Mouse (Mus musculus) testis, postnatal 10 days (tissue): ENCODE measurements around the gene Plac8.

Experiments used
- DNase-seq: peaks from one replicate; pipeline ENCODE4 v3.0.0; 2021; ENCODE audit warnings: low spot score

Plac8 gene

DNA sequence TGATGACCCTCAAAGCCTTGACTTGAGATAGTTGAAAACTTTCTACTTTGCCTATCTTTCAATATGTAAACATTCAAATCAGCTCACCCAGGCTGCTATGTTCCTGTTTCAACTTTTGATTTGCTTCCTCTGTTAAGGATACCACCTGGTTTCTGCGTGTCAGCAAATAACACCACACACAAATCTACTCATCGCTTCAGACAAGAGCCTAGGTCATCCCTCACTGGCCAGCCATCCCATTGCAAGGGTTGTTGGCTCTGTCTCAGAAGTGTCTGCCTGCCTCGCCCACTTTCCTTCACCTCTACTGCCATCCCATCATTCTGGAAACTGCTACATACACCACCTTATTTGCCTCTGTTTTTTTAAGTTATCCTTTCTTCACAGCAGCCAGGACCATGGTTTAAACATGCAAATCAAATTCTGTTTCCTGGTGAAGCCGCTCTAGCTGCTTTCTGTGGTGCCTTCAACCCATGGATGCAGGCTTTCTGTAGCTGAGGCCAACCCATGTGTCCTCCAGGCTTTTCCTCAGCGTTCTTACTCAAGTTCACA, 6.9 kb upstream of the Plac8 start:
- DNase-seq = no peak

DNA sequence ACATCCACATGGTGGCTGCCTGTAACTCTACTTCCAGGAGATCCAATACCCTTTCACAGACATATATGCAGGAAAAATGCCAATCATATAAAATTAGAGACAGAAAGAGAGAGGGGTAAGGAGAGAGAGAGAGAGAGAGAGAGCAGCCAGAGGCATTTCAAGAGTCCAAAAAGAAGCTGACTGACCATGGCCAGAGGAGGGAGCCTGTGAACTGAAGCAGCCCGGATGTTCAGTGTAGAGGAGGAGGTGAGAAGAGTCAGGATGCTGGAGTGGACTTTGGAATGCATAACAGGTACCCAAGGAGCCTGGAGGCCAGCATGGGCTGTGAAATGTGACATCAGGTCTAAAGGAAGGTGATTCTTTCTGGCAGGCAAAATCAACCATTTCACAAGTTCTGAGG, 2.7 kb upstream of the Plac8 start:
- DNase-seq = no peak

DNA sequence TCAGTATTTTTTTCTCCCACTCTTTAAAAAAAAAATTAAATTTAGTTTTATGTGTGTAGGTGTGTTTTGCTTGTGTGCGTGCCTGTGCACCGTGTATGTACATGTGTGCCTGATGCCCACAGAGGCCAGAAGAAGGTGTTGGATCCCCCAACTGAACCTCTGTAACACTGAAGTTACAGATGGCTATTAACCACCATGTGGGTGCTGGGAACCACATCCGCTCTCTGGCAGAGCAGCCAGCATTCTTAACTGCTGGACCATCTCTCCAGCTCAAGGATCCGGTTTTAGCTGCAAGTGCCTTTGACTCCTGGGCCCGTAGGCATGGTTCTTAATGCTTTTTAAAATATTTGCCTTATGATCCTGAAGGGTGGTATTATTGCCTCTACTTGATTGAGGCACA, 1.2 kb upstream of the Plac8 start:
- DNase-seq = no peak

DNA sequence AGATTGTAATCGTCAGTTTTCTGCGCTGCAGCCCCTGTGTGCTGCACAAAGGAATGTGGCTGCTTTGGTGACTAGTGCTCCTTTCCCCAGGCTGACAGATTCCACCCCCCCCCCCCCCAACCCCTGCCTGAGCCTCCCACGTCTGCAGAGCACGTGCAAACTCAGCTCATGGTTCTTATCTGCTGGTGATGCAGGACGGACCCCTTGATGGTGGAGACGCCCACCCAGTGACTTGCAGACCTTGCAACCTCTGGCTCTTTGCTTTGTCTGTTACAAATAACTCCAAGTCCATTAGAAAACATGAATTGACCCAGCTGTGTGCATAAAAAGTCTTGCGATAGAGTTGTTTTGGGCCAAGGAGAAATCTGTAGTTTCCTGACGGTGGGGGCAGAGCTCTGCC, 1.3 kb downstream of the Plac8 start:
- no peak for DNase-seq

DNA sequence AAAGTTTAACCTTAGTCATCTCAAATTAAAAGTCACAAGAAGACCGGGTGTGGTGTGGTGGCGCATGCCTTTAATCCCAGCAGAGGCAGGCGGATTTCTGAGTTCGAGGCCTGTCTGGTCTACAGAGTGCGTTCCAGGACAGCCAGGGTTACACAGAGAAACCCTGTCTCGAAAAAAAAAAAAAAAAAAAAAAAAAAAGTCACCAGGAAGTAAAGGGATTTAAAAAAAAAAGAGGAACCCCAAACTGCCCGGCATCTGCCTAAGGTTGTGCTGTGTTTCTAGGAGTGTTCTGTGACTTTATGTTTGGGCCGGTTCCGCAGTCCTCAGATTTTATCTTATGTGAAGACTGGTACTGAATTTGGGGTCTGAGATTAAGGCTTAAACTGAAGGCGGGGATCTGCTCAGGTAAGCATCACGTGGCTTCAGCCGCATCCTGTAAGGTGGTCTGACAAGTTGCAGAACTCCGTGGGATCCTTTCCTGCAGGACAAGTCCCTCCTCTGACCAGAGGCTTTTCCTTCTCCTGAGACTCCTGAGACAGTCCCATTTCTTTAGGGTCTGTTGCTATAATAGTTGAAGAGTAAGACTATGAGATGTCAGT, 1.9 kb downstream of the Plac8 start:
- DNase-seq = no peak

DNA sequence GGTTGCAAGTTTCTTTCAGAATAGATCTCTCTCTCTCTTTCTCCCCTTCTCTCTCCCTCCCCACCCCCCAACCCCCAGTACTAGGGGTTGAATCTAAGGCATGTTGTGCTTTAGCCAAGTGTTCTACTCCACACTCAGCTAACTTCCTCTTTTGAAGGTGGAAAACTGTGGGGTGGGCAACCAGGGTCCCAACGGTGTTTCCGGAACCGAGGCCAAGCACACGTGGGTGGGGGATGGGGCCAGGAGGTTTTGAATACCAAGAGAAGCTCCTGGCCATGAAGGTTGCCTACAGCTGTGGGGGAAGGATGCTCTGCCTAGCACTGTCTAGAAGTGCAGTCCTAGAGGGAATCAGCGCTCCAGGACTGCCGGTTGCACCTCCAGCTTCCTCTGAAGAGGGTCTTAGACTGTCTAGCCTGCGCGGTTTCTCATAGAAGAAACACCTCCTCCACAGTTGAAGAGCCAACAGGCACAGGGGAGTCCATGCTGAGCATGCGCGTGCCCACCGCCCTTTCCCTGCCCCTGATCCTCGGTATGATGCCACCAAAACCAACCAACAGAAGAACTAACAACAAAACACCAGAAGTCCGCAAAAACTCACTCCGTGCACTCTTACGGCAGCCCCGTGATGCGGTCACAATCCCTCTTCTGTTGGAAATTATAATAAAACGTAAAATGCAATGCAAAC, 2.7 kb downstream of the Plac8 start:
- DNase-seq = no peak

DNA sequence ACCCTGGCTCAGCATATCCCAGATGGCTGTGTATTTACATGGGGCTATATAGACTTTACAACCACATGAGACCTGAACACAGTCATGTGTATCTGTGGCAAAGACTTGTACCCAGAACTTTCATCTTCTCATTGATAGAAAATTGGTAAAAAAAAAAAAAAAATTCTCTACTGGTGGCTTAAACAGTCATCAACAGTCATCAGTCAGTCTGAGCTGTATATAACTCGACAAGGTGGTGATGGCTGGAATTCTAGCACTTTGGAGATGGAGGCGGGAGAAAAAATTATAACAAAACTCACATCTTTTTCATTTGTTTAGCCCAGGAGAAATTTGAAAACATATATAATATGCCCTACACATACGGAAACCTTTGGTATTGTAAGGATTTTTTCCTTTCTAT, 3.2 kb downstream of the Plac8 start:
- DNase-seq = no peak

DNA sequence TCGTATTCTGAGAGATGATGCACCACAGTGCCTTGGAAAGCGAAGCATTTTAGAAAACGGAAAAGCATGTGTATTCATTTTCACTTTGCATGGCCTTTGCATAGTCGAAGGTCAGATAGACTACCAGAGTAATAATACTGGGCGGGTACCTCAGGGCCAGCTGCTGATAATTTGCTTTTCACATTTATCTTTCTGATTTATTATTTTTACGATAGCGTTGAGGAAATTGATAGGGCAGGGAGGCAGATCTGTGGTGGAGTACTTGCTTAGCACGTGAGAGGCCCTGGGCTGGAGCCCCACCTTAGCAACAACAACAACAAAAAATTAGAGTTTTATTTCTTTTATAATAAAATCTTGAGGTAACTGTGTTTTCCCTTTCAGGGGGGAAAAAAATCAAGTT, 3.9 kb downstream of the Plac8 start:
- DNase-seq = no peak

DNA sequence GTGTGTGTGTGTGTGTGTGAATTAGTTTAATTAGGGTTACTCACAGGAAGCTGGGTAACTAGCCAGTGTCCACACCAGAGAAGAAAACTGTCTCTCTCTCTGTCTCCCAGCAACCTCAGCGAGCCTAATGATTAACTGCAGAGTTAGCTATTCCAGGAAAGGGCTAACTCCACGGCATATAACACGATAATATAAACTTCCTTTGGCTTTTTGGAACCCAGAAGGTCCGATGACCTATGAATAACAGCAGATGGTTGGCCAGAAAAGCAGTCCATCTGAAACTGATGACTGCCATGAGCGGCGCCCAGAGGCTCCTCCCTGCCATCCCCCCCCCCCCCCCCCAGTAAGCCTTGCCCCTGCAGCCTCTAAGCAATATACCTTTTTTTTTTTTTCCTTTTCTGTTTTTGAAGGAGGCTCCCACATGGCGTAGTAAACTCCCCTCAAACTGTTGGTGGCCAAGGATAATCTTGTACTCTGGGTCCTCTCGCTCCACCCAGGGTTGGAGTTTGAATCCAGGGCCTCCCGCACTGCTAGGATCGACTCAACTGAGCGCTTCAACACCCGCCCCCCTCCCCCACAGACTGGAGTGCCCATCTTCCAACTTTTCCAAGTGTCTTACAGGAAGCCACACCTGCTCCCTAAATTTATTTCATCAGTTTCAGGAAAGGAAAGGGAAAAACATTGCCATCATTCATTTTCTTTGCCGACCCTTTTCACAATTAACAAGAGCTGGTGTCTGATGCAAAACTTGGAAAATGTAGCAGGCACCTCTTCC, 4.6 kb downstream of the Plac8 start:
- DNase-seq = no peak

DNA sequence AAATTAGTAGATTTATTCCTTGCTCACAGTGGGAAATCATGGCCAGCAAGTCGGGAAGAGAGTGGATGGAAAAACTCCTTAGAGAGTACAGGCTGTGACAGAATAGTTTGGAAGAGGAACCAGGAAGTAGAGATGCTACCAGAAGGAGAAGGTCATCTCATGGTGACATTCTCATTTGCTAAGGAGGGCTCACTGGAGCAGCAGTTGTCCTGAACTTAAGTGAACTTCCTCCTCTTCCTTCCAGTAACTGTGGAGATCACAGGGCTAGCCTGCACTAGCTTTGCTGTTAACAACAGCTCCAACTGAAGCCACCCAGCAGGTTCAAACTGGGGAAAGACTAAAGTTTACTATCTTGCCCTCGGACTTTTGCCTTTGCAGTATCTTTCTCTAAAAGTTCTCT, 5.2 kb downstream of the Plac8 start:
- DNase-seq = no peak

DNA sequence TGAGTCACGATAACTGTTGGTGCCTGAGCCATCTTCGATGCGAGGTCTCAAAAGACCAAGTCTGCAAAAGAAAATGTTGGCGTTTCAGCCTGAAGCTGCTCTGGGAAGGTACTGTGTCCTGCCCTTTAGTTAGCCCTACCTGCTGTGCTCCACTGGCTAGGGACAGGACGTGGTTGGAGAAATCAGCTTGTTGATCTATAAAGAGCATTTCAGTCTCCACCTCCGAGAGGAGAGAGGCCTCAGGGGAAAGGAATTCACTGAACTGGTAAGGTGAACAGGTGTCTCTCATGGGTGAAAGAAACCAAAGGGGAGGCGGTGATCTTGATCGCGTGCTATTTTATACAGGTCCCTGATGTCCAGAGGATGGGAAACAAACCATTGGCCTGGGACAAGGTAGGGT, 9.3 kb downstream of the Plac8 start:
- DNase-seq = no peak

DNA sequence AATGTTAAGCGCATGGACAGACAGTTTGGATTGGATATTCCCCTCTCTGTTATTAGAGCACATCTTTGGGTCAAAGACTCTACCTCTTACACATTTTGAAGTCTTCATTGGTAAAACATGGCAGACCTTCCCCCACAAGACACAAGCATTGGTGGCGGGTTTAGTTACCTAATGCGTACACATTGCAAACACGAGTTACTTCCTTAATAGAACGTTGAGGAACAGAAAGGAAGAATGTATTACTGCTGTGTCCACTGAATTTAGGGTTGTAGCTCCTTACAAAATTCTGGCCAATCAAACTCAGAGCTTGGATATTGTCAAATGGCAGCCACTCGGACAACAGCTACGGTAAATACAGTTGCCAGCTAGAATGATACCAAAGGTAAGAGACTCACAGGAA, 12.7 kb downstream of the Plac8 start:
- no peak for DNase-seq

DNA sequence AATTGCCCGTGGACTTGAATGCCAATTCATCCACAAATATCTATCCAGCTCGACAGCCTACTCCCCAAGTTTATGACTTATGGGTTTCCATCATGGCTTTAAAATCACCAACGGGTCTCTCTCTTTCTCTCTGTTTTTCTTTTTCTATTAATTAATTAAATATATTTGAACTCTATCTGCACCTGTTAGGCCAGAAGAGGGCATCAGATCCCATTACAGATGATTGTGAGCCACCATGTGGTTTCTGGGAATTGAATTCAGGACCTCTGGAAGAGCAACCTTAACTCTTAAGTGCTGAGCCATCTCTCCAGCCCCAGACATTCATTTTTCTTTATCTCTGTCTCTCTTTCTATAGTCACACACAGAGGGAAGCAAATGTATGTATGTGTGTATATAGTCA, 13.3 kb downstream of the Plac8 start:
- DNase-seq = no peak

DNA sequence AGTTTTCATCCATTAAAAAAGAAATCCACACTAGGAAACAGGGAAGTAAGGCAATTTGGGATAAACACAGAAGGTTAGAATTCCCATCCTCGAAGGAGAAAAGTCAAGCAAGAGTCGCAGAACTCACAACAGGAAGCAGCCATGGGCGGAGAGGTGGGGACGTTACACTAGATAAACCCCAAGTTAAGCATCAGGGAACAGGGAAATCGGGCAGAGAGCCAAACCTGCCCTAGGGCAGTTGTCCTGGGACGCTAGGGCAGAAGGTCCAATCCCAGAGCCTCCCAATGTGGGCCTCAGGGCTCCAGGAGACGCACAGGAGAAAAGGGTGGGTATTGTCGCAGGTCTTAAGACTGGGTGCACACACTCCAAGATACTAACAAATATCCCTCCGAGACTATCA, 14.5 kb downstream of the Plac8 start:
- DNase-seq = no peak

DNA sequence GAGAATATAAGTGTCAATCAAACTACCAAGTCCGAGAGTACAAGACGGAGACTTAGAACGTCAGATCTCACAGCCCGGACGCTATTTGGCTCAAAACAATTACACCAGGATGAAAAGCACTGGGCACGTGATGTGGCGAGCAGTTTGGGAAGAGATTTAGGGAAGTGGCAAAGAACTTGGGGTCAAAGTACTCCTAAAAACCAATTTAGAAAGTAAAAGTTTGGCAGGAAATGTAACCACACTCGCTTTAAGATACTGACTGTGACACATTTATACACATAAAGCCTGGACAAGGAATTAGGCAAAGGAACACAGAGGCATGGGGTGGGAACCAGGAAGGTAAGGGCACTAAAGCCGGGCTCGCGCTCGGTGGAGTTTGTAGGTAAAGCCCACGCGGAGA, 15.0 kb downstream of the Plac8 start:
- DNase-seq = no peak

DNA sequence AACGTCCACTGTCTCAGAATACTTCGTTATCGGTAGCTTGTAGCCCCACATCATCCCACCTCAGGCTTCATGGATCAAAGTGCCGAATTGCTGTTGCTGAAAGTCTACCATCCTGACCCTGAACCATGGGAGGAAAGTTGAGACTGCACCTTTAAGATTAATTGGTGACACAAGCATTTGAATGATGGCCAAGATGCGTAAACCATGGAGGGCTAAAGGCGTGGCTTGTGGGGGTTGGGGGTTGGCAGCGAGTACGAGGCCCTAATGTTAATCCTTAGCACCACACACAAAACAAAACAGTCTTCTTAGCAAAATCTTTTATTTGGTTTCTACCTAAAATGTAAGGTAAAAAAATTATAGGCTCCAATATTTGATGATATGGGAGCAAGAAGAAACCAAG, 18.6 kb downstream of the Plac8 start:
- no peak for DNase-seq

DNA sequence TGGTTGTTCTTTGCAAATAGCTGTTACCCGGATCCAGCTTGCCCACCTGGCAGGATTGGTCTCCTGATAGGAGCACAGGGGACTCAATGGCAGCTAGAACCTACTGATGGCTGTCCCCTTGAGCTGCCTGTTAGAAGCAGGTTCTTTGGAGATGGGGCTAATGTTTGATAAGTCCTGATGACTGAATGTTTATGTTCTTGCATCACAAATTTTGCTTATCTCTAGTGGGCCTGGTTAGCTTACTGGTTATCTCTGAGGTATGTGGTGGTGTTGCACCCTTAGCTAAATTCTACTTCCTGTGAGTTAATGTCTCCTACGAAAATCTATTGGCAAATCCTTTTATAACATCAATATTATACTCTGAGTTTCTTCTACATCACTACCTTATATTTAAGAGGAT, 20.1 kb downstream of the Plac8 start:
- no peak for DNase-seq

DNA sequence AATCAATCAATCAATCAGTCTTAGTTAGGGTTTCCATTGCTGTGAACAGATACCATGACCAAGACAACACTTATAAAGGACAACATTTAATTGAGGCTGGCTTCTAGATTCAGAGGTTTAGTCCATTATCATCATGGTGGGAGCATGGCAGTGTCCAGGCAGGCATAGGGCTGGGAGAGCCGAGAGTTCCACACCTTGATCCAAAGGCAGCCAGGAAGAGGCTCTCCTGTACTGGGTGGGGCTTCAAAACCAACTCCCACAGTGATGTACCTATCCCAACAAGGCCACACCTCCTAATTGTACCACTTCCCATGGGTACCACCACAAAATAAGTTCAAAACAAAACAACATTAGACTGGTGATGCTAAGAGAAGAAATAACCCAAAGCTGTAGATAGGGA, 21.9 kb downstream of the Plac8 start:
- DNase-seq = no peak

DNA sequence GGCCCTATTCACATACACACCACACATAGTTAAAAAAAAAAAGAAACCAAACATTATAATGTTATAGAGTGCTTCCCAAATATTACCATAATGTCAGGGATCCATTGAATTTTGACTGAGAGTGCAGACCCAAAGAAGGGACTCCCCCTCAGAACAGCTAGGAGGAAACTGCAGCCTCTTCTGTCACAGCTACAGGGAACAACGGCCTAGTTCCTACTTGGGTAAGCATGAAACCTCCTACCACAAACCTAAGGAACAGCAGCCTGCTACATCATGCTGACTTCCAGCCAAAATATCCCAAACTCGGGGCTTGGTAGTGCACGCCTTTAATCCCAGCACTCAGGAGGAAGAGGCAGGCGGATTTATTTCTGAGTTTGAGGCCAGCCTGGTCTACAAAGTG, 22.7 kb downstream of the Plac8 start:
- DNase-seq = no peak

DNA sequence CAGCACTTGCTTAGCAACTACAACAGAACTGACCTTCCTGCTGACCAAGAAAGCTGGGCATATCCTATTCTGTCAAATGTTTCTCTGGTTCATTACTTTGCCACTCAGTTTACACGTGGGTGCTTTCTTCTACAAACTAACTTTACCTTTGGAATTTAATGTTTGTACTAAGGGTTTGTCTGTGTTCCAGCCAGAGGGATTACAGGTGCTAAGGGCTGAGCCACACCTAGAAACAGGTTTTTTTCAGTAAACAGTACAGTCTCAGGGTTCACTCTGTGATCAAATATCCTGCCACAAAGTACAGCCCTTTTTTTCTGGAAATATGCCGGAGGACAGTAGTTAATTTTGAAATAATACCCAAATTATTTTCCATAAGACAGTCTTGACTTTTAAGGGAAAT, 23.8 kb downstream of the Plac8 start:
- no peak for DNase-seq

DNA sequence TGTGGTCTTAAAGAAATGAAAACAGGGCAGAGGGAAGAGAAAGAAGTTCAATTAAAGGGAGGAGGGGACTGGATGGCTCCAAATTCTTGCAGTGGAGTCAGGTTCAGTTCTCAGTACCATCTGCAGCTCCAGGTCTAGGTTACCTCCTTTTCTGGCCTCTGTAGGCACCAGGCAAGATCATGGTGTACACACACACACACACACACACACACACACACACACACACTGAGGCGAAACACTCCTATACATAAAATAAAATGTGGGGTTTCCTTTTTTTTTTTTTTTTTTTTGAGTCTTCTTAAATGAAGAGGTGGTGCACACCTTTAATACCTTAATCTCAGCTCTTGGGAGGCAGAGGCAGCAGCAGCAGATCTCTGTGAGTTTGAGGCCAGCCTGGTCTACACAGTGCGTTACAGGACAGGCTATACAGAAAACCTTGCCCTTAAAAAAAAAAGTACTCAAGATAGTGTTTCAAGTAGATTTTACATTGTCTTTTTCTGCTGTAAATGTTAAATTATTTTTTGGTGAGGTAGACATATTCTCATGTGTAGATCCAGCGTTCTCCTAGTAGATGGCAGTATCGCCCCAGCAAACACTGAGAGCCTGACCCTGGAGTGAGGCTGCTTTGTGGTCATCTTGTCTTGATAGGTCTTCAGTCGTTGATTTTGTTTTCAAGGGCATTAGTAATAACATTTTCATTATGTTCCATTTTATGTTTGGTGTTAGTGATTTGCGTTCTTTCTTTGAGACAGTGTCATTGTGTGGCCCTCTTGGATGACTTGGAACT, 25.6 kb downstream of the Plac8 start:
- no peak for DNase-seq

DNA sequence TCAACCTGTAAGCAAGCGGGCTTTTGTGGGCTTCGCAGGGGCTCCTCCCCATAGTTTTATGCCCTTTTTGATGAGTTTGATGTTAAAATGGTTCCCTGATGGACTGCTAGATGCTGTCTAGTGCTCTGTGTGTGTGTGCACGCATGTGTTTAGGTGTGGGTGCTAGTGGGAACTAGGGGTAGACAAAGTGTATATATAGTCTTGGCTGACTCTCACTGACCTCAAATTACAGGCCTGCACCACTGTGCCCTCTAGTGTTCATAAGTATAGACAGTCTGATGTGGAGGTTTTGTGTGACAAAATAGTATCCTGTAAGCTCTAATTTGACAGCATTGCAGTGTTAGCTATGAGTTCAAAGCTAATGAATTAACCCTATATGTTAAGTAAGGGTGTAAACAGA, 35.4 kb downstream of the Plac8 start:
- DNase-seq = no peak

DNA sequence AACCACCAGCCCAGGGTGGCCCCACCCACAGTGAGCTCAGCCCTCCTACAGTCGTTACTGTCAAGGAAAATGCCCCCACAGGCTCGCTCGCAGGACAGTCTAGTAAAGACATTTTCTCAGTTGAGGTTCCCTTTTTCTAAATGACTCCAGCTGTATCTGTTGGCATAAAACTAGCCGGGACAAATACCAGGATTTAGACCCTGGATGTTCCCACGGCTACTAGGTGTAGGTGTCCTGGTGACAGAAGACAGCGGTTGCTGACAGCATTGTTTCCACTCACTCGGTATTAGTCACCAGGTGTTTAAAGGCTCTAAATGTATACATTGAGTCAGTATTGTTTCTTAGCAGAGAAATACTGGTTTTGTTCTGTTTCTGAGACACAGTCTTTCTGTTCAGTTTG, 36.2 kb downstream of the Plac8 start:
- no peak for DNase-seq
